Mouse (Mus musculus) liver, postnatal 0 days (tissue): ENCODE data around the gene Rph3al. TPM values are rescaled to one million over a fixed set of nuclear protein-coding genes. Genes with fewer than 3 reads are reported as not detected.

ENCODE experiments used
- ATAC-seq: fragments of 200-750 bp; cut with Nextera tagmentation; 2 replicates; pipeline ENCODE4 v1.8.0; 2017; ENCODE audit warnings: mild to moderate bottlenecking, moderate library complexity
- DNase-seq: peaks from one replicate; pipeline ENCODE4 v3.0.0-alpha.2; 2016
- H3K27ac ChIP-seq: fragments of 300-500 bp; sonication (generic); 2 replicates; pipeline ENCODE4 v1.5.1; 2014; ENCODE audit warnings: antibody characterized with exemption, moderate library complexity, mild to moderate bottlenecking, low read depth
- H3K27me3 ChIP-seq: fragments of 300-500 bp; sonication (generic); 2 replicates; pipeline ENCODE4 v1.6.1; 2014; ENCODE audit warnings: low read length, control low read depth, mixed read lengths; ENCODE audit not compliant: insufficient read depth
- H3K36me3 ChIP-seq: fragments of 300-500 bp; sonication (generic); replicated peaks from 2 replicates; pipeline ENCODE4 v1.6.1; 2014; ENCODE audit warnings: mild to moderate bottlenecking, control low read depth, low read length, moderate library complexity, mixed read lengths; ENCODE audit not compliant: insufficient read depth
- H3K4me1 ChIP-seq: fragments of 300-500 bp; sonication (generic); 2 replicates; pipeline ENCODE4 v1.6.1; 2014; ENCODE audit warnings: antibody characterized with exemption, mild to moderate bottlenecking, control low read depth; ENCODE audit not compliant: insufficient read depth
- H3K4me2 ChIP-seq: fragments of 300-500 bp; sonication (generic); 2 replicates; pipeline ENCODE4 v1.6.1; 2014; ENCODE audit warnings: low read depth, mild to moderate bottlenecking, low read length, moderate library complexity, mixed read lengths
- H3K4me3 ChIP-seq: fragments of 300-500 bp; sonication (generic); 2 replicates; pipeline ENCODE4 v1.5.1; 2014; ENCODE audit warnings: low read depth, low read length
- H3K9ac ChIP-seq: fragments of 300-500 bp; sonication (generic); replicated peaks from 2 replicates; pipeline ENCODE4 v1.6.1; 2014; ENCODE audit warnings: mild to moderate bottlenecking, moderate library complexity
- H3K9me3 ChIP-seq: fragments of 300-500 bp; sonication (generic); 2 replicates; pipeline ENCODE4 v1.6.1; 2016; ENCODE audit warnings: mild to moderate bottlenecking, control low read depth, low read length, mixed read lengths
- CTCF ChIP-seq: sonication (generic); IDR thresholded peaks from 2 replicates; pipeline ENCODE4 v1.5.1; 2016; ENCODE audit warnings: antibody characterized with exemption, low read depth
- EP300 ChIP-seq: IDR thresholded peaks from 2 replicates; pipeline ENCODE4 v1.6.1; 2016; ENCODE audit warnings: antibody characterized with exemption, low read depth, mild to moderate bottlenecking
- WGBS: fragments of 180-500 bp; shearing (Covaris S2); extraction: QIAGEN DNeasy Blood & Tissue Kit; methylation state at CpG from one replicate; pipeline ENCODE4 v1.1.7; 2014; ENCODE audit not compliant: insufficient replicate concordance; 5-methylcytosine and 5-hydroxymethylcytosine counted together
- polyA plus RNA-seq: library from polyadenylated mRNA; unstranded; fragments of >200 nt; fragmentation: Nextera tagmentation; extraction: Ambion mirVana; gene quantifications from 2 replicates; pipeline ENCODE4 v1.2.1, GENCODE M21; 2015

The Rph3al gene
- polyA plus RNA-seq, 1 experiment from 2014 or later: 0.83 TPM

DNA sequence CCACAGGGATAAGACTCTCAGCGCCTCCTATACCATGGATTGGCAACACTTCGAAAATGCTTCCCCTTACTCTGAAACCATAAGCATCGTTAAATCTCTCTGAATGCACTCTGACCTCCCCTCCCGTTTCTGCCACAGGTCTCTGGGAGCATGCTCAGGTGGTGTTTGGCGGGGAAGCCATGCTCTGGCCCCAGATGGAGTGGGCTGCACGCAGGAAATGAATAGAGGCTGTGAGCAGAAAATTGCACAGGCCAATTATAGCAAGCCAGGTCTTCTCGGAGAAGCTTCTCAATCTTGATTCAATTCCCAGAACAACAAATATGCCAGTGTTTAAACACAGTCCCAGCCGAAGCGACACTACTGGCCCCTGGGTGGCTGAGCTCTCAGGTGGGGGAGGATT is 72.4 kb downstream of the Rph3al start:
- Histone ChIP-seq H3K9me3 (no peaks in the 10 kb centered on the region), H3K4me3 (no peak overlapping the region), H3K27ac (no peak overlapping the region), H3K4me1 (no peaks in the 10 kb centered on the region), H3K27me3 (no peaks in the 10 kb centered on the region), H3K4me2 (no peak overlapping the region), H3K36me3 (no peaks in the 10 kb centered on the region), H3K9ac (no peak overlapping the region)
- WGBS: 50% methylated on average over 9 of the region's 9 CpGs
- ATAC-seq: no peak
- TF ChIP-seq CTCF (no peak), EP300 (no peak)
- no peak for DNase-seq

DNA sequence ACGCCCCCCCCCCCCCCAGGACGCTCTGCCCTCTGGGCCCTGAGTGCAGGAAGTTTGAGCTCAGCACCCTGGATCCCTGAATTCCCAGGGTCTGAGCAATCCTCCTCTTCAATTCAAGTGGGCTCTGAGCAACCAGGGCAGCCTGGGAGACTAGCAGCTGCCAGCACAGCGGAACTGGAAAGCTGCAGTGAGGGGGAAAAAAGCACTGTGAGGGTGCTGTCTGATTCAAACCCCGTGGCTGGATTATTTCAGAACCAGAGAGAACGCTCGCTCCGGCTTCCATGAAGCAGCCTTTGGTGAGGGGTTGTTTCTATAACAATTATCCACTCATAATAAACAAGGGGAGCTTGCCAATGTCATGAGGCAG is 73.0 kb downstream of the Rph3al start:
- DNase-seq (no peak), ATAC-seq (no peak)
- Histone ChIP-seq H3K9ac (no peak overlapping the region), H3K27ac (no peak overlapping the region), H3K4me3 (no peak overlapping the region), H3K36me3 (no peaks in the 10 kb centered on the region), H3K27me3 (no peaks in the 10 kb centered on the region), H3K4me2 (no peak overlapping the region), H3K9me3 (no peaks in the 10 kb centered on the region), H3K4me1 (no peaks in the 10 kb centered on the region)
- WGBS: 53% methylated on average over 7 of the region's 7 CpGs
- TF ChIP-seq CTCF (no peak), EP300 (no peak)

DNA sequence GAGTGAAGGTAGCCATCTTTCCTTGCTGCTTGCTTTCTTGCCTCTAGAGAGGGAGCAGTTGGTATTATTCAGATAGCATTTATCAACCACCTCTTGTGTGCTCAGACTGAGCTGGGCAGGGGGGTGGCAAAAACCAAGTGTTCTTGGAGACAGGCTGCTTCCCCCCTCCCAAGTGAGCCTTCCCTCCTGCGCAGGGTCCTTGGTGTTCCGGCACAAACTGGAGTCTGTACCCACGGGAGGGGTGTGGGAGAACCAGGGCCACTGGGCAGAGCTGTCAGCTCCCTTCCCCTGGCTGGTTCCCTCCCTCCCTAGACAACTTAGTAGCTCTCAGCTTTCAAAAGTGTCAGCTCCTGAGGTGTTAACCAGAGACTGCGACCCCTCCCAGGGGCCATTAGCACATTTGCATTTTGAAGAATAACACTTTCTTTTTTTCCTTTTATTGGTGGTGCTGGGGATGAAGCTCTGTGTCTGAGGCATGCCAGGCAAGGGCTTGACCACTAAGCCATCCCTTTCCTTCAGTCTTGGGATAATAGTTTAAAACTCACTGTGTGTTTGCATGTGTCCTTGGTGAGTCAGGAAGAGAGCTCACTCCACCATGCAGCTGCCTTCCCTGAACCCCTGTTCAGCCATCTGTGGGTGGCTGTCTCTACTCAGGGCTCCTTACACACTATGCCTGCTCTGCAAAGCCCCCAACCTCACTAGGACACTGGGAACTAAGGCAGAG is 73.5 kb downstream of the Rph3al start:
- no peak overlapping the region for H3K9ac ChIP-seq

DNA sequence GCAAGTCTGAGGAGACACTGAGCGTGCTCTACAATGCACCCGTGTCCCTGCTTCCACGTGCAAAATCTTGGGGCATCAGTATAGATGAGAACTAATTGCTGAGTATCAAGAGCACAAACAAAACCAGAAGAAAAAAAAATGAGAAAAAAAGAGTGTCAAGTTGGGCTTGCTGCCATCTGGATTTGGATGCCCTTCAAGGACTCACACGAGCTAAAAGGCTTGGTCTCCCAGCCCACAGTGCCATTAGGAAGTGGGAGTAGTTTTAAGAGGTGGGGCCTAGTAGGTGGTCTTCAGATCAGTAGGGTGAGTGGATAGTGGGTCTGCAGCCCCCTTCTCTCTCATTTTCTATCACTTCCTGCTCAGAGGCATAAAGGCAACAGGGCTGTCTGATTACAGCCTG is 75.8 kb downstream of the Rph3al start:
- ATAC-seq (no peak), DNase-seq (no peak)
- Histone ChIP-seq H3K4me1 (no peaks in the 10 kb centered on the region), H3K36me3 (no peaks in the 10 kb centered on the region), H3K4me2 (no peak overlapping the region), H3K27me3 (no peaks in the 10 kb centered on the region), H3K9ac (no peak overlapping the region), H3K9me3 (no peaks in the 10 kb centered on the region), H3K27ac (no peak overlapping the region), H3K4me3 (no peak overlapping the region)
- 75% methylated on average over 4 of the region's 4 CpGs for WGBS
- TF ChIP-seq EP300 (no peak), CTCF (no peak)

More for the DNA sequence above, 73.5 kb downstream of the Rph3al start:
- no peak overlapping the region for H3K27ac ChIP-seq
- H3K4me2 ChIP-seq: no peak overlapping the region
- DNase-seq (no peak), ATAC-seq (no peak)
- no peaks in the 10 kb centered on the region for H3K27me3 ChIP-seq
- no peaks in the 10 kb centered on the region for H3K4me1 ChIP-seq
- H3K36me3 ChIP-seq: no peaks in the 10 kb centered on the region
- no peak overlapping the region for H3K4me3 ChIP-seq
- H3K9me3 ChIP-seq: no peaks in the 10 kb centered on the region
- WGBS: 66% methylated on average over 4 of the region's 4 CpGs
- TF ChIP-seq CTCF (no peak), EP300 (no peak)

DNA sequence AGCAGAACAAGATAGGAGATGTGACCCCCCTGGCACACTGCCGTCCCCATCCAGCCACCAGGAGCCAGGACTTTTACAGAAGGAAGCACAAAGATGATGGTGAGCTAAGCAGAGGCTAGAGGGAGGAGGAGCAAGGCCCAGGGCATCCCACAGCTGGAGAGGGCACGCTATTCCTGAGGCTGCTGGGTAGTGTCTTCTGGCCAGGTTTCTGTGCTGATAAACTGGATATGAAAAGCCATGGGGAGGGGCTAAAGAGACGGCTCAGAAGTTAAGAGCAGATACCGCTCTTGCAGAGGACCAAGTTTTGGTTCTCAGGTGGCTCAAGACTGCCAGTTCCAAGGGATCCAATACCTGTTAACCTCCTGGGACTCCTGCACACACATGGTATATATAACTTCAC is 76.6 kb downstream of the Rph3al start:
- no peaks in the 10 kb centered on the region for H3K4me1 ChIP-seq
- no peak overlapping the region for H3K9ac ChIP-seq

DNA sequence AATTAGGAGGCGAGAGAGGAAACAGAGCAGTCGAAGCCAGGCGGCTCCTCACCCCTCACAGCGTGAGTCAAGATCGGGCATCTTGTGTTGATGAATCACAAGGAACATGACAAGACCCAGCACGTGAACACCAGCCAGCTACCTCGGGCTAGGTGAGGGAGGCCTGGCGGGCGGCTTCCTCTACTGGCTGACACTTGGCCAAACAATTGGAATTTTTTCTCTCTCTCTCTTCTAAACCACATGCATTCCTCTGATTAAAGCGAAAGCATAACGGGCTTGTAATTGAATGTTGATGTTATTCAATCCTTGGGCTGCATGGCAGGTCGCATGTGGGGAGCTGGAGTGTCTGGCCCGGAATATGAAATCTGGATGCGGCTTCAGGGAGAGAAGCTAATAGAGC is 77.0 kb downstream of the Rph3al start:
- DNase-seq: no peak
- no peaks in the 10 kb centered on the region for H3K36me3 ChIP-seq
- H3K4me1 ChIP-seq: no peaks in the 10 kb centered on the region
- no peak for ATAC-seq
- H3K9ac ChIP-seq: no peak overlapping the region
- TF ChIP-seq CTCF (no peak), EP300 (no peak)
- 70% methylated on average over 14 of the region's 14 CpGs for WGBS
- no peaks in the 10 kb centered on the region for H3K27me3 ChIP-seq
- no peaks in the 10 kb centered on the region for H3K9me3 ChIP-seq
- no peak overlapping the region for H3K4me2 ChIP-seq
- no peak overlapping the region for H3K27ac ChIP-seq
- H3K4me3 ChIP-seq: no peak overlapping the region

More for the DNA sequence above, 76.6 kb downstream of the Rph3al start:
- Histone ChIP-seq H3K4me3 (no peak overlapping the region), H3K27me3 (no peaks in the 10 kb centered on the region), H3K36me3 (no peaks in the 10 kb centered on the region), H3K27ac (no peak overlapping the region), H3K9me3 (no peaks in the 10 kb centered on the region), H3K4me2 (no peak overlapping the region)
- ATAC-seq: no peak
- no peak for TF ChIP-seq CTCF
- no peak for TF ChIP-seq EP300
- no peak for DNase-seq
- WGBS: 64% methylated on average over 4 of the region's 4 CpGs
